Mouse (Mus musculus) forebrain, embryonic 13.5 days (tissue): ENCODE results near the gene Gm45618. TPM values are rescaled to one million over a fixed set of nuclear protein-coding genes. Genes with fewer than 3 reads are reported as not detected.
"Not testable (repeated sequence)": the region's sequence is repeated elsewhere in the genome, so short reads cannot be mapped to it uniquely, and the experiment has no call there.

ENCODE experiments used
- ATAC-seq: fragments of 200-750 bp; cut with Nextera tagmentation; 2 replicates; pipeline ENCODE4 v1.8.0; 2017
- H3K27ac ChIP-seq: fragments of 300-500 bp; sonication (generic); 2 replicates; pipeline ENCODE4 v1.5.1; 2015; ENCODE audit warnings: inconsistent platforms, mild to moderate bottlenecking, moderate library complexity
- H3K27me3 ChIP-seq: fragments of 300-500 bp; sonication (generic); 2 replicates; pipeline ENCODE4 v1.6.1; 2015; ENCODE audit warnings: mild to moderate bottlenecking, inconsistent platforms
- H3K36me3 ChIP-seq: fragments of 300-500 bp; sonication (generic); 2 replicates; pipeline ENCODE4 v1.6.1; 2015; ENCODE audit warnings: mild to moderate bottlenecking, inconsistent platforms; ENCODE audit not compliant: poor library complexity, severe bottlenecking
- H3K4me1 ChIP-seq: fragments of 300-500 bp; sonication (generic); 2 replicates; pipeline ENCODE4 v1.6.1; 2015; ENCODE audit warnings: inconsistent platforms
- H3K4me2 ChIP-seq: fragments of 300-500 bp; sonication (generic); 2 replicates; pipeline ENCODE4 v1.6.1; 2015; ENCODE audit warnings: inconsistent platforms, mild to moderate bottlenecking, moderate library complexity
- H3K4me3 ChIP-seq: fragments of 300-500 bp; sonication (generic); 2 replicates; pipeline ENCODE4 v1.5.1; 2015; ENCODE audit warnings: mild to moderate bottlenecking, inconsistent platforms
- H3K9ac ChIP-seq: fragments of 300-500 bp; sonication (generic); 2 replicates; pipeline ENCODE4 v1.6.1; 2015; ENCODE audit warnings: mild to moderate bottlenecking, inconsistent platforms
- H3K9me3 ChIP-seq: fragments of 300-500 bp; sonication (generic); replicated peaks from 2 replicates; pipeline ENCODE4 v1.6.1; 2016; ENCODE audit warnings: inconsistent platforms
- WGBS: fragments of 180-500 bp; shearing (Covaris S2); methylation state at CpG from one replicate; pipeline ENCODE4 v1.1.7; 2015; 5-methylcytosine and 5-hydroxymethylcytosine counted together
- polyA plus RNA-seq: library from polyadenylated mRNA; unstranded; fragments of >200 nt; fragmentation: Nextera tagmentation; extraction: Ambion mirVana; gene quantifications from 2 replicates; pipeline ENCODE4 v1.2.1, GENCODE M21; 2015

Gene Gm45618
- not detected in 2 replicates for polyA plus RNA-seq

GRCm38 (mm10) chr7:142120629-142121028 lies at the start of gene Gm45618:
Gene Gm45618, minus strand, starts transcription at chr7:142120729.
- not testable (repeated sequence) for H3K9me3 ChIP-seq, H3K9ac ChIP-seq, ATAC-seq, H3K27me3 ChIP-seq, H3K36me3 ChIP-seq, H3K4me3 ChIP-seq, H3K27ac ChIP-seq, H3K4me2 ChIP-seq, H3K4me1 ChIP-seq
- 89% methylated on average over 1 of the region's 1 CpGs for WGBS

GRCm38 (mm10) chr7:142169836-142170235 lies 49.3 kb upstream of the Gm45618 start:
- Histone ChIP-seq H3K4me1 (no peaks in the 10 kb centered on the region), H3K9me3 (no peaks in the 10 kb centered on the region), H3K27ac (no peak overlapping the region), H3K4me2 (no peak overlapping the region), H3K4me3 (no peak overlapping the region), H3K27me3 (no peaks in the 10 kb centered on the region), H3K9ac (no peak overlapping the region), H3K36me3 (no peaks in the 10 kb centered on the region)
- no peak for ATAC-seq
- 49% methylated on average over 3 of the region's 3 CpGs for WGBS

GRCm38 (mm10) chr7:142165639-142166038 lies 45.1 kb upstream of the Gm45618 start, which contains the start of gene Gm4553:
Gene Gm4553, minus strand, starts transcription at chr7:142165739.
- not testable (repeated sequence) for H3K9ac ChIP-seq, H3K4me2 ChIP-seq, H3K4me1 ChIP-seq, H3K9me3 ChIP-seq, H3K27ac ChIP-seq, ATAC-seq, H3K4me3 ChIP-seq, H3K27me3 ChIP-seq, H3K36me3 ChIP-seq

- no peak for ATAC-seq
- Histone ChIP-seq H3K36me3 (no peaks in the 10 kb centered on the region), H3K9ac (no peak overlapping the region), H3K9me3 (no peaks in the 10 kb centered on the region), H3K27me3 (no peaks in the 10 kb centered on the region), H3K4me3 (no peak overlapping the region), H3K4me1 (no peaks in the 10 kb centered on the region), H3K4me2 (no peak overlapping the region), H3K27ac (no peak overlapping the region)
- 93% methylated on average over 3 of the region's 3 CpGs for WGBS
Measured at GRCm38 (mm10) chr7:142159366-142159765, 38.8 kb upstream of the Gm45618 start.

- H3K4me1 ChIP-seq, ATAC-seq, H3K9ac ChIP-seq, H3K4me2 ChIP-seq, H3K27me3 ChIP-seq, H3K36me3 ChIP-seq, H3K27ac ChIP-seq, H3K4me3 ChIP-seq, H3K9me3 ChIP-seq: not testable (repeated sequence)
- 71% methylated on average over 2 of the region's 2 CpGs for WGBS
Measured at GRCm38 (mm10) chr7:142157013-142157412, 36.5 kb upstream of the Gm45618 start, which contains the start of gene Gm29735. Gene Gm29735, minus strand, starts transcription at chr7:142157113.

GRCm38 (mm10) chr7:142155308-142155707 lies 34.8 kb upstream of the Gm45618 start:
- Histone ChIP-seq H3K27me3 (no peaks in the 10 kb centered on the region), H3K4me3 (no peak overlapping the region), H3K9ac (no peak overlapping the region), H3K27ac (no peak overlapping the region), H3K36me3 (no peaks in the 10 kb centered on the region), H3K9me3 (no peaks in the 10 kb centered on the region), H3K4me2 (no peak overlapping the region), H3K4me1 (no peaks in the 10 kb centered on the region)
- no peak for ATAC-seq
- WGBS = 60% methylated on average over 1 of the region's 1 CpGs

- no peaks in the 10 kb centered on the region for H3K36me3 ChIP-seq
- H3K4me2 ChIP-seq = no peak overlapping the region
- no peak for ATAC-seq
- H3K27me3 ChIP-seq = no peaks in the 10 kb centered on the region
- no peak overlapping the region for H3K27ac ChIP-seq
- 86% methylated on average over 4 of the region's 4 CpGs for WGBS
- H3K4me3 ChIP-seq = no peak overlapping the region
- no peak overlapping the region for H3K9ac ChIP-seq
- H3K4me1 ChIP-seq = no peaks in the 10 kb centered on the region
- no peaks in the 10 kb centered on the region for H3K9me3 ChIP-seq
Measured at GRCm38 (mm10) chr7:142152191-142152590, 31.7 kb upstream of the Gm45618 start.

GRCm38 (mm10) chr7:142148633-142149032 lies 28.1 kb upstream of the Gm45618 start:
- no peaks in the 10 kb centered on the region for H3K4me1 ChIP-seq
- no peak for ATAC-seq
- H3K36me3 ChIP-seq = no peaks in the 10 kb centered on the region
- no peak overlapping the region for H3K4me3 ChIP-seq
- no peak overlapping the region for H3K9ac ChIP-seq
- no peaks in the 10 kb centered on the region for H3K9me3 ChIP-seq
- no peak overlapping the region for H3K27ac ChIP-seq
- H3K4me2 ChIP-seq = no peak overlapping the region
- no peaks in the 10 kb centered on the region for H3K27me3 ChIP-seq

- Histone ChIP-seq H3K36me3 (no peaks in the 10 kb centered on the region), H3K9ac (no peak overlapping the region), H3K4me3 (no peak overlapping the region), H3K4me1 (no peaks in the 10 kb centered on the region), H3K9me3 (no peaks in the 10 kb centered on the region), H3K4me2 (no peak overlapping the region), H3K27ac (no peak overlapping the region), H3K27me3 (no peaks in the 10 kb centered on the region)
- WGBS = 4% methylated on average over 1 of the region's 1 CpGs
- ATAC-seq = no peak
Measured at GRCm38 (mm10) chr7:142146033-142146432, 25.5 kb upstream of the Gm45618 start.

- no peaks in the 10 kb centered on the region for H3K36me3 ChIP-seq
- 62% methylated on average over 4 of the region's 4 CpGs for WGBS
- no peak for ATAC-seq
- no peaks in the 10 kb centered on the region for H3K4me1 ChIP-seq
- H3K27me3 ChIP-seq = no peaks in the 10 kb centered on the region
- no peak overlapping the region for H3K27ac ChIP-seq
- no peak overlapping the region for H3K4me3 ChIP-seq
- H3K9me3 ChIP-seq = no peaks in the 10 kb centered on the region
- H3K4me2 ChIP-seq = no peak overlapping the region
- H3K9ac ChIP-seq = no peak overlapping the region
Measured at GRCm38 (mm10) chr7:142145413-142145940, 24.9 kb upstream of the Gm45618 start.

GRCm38 (mm10) chr7:142144507-142144906 lies 24.0 kb upstream of the Gm45618 start, which contains the start of gene Gm45337:
Gene Gm45337, minus strand, starts transcription at chr7:142144607.
- 77% methylated on average over 1 of the region's 1 CpGs for WGBS
- H3K9me3 ChIP-seq = no peaks in the 10 kb centered on the region

GRCm38 (mm10) chr7:142143506-142144010 lies 23.0 kb upstream of the Gm45618 start:
- WGBS = 64% methylated on average over 1 of the region's 1 CpGs
- not testable (repeated sequence) for ATAC-seq

More at GRCm38 (mm10) chr7:142144507-142144906, 24.0 kb upstream of the Gm45618 start, which contains the start of gene Gm45337:
- no peak for ATAC-seq
- no peak within 1 kb of the TSS for H3K4me2 ChIP-seq
- no peaks in the 10 kb centered on the region for H3K36me3 ChIP-seq
- H3K4me1 ChIP-seq = no peaks in the 10 kb centered on the region
- H3K27me3 ChIP-seq = no peaks in the 10 kb centered on the region
- no peak within 1 kb of the TSS for H3K9ac ChIP-seq
- H3K27ac ChIP-seq = no peak within 1 kb of the TSS
- H3K4me3 ChIP-seq = no peak within 1 kb of the TSS

GRCm38 (mm10) chr7:142140696-142141095 lies 20.2 kb upstream of the Gm45618 start:
- no peak overlapping the region for H3K9ac ChIP-seq
- H3K27me3 ChIP-seq = no peaks in the 10 kb centered on the region
- no peak overlapping the region for H3K4me3 ChIP-seq
- WGBS = 35% methylated on average over 1 of the region's 1 CpGs
- no peak for ATAC-seq
- H3K9me3 ChIP-seq = no peaks in the 10 kb centered on the region
- no peaks in the 10 kb centered on the region for H3K36me3 ChIP-seq
- no peak overlapping the region for H3K4me2 ChIP-seq
- no peak overlapping the region for H3K27ac ChIP-seq
- H3K4me1 ChIP-seq = no peaks in the 10 kb centered on the region

More at GRCm38 (mm10) chr7:142143506-142144010, 23.0 kb upstream of the Gm45618 start:
- H3K4me2 ChIP-seq, H3K9ac ChIP-seq, H3K9me3 ChIP-seq, H3K4me1 ChIP-seq, H3K4me3 ChIP-seq, H3K36me3 ChIP-seq, H3K27me3 ChIP-seq, H3K27ac ChIP-seq: not testable (repeated sequence)
